Mouse (Mus musculus): ENCODE measurements around the gene Ube2c. TPM values are rescaled to one million over a fixed set of nuclear protein-coding genes. Genes with fewer than 3 reads are reported as not detected.
A peak's percentile ranks its signal among the peaks of the same experiment; 100 is the strongest.

Gene Ube2c
- polyA plus RNA-seq, 1 experiment = 57.7 TPM

- Histone ChIP-seq H3K4me1 (ENCODE audit: control insufficient read depth, insufficient read depth, low read length) (no peaks in the 10 kb centered on the region), H3K27me3 (ENCODE audit: control insufficient read depth, insufficient read depth, low read length) (no peaks in the 10 kb centered on the region), H3K4me3 (ENCODE audit: control insufficient read depth, low read depth, low read length) (no peak overlapping the region), H3K27ac (ENCODE audit: control insufficient read depth, insufficient read depth, low read depth, low read length) (no peak overlapping the region), H3K36me3 (ENCODE audit: control insufficient read depth, insufficient read depth, low read length) (no peaks in the 10 kb centered on the region; the same call in 1 of the 2 replicates)
- TF ChIP-seq POLR2A (IDR thresholded peaks at IDR 0.05; ENCODE audit: control insufficient read depth, low read depth, low read length) (no peak), CTCF (IDR thresholded peaks at IDR 0.05; ENCODE audit: control insufficient read depth, insufficient read depth, insufficient replicate concordance, low read depth, low read length) (no peak)
Measured at GRCm38 (mm10) chr2:164737377-164738090, 32.2 kb upstream of the Ube2c start.

- no peak for TF ChIP-seq POLR2A (IDR thresholded peaks at IDR 0.05; ENCODE audit: control insufficient read depth, low read depth, low read length)
- TF ChIP-seq CTCF (IDR thresholded peaks at IDR 0.05; ENCODE audit: control insufficient read depth, insufficient read depth, insufficient replicate concordance, low read depth, low read length) = no peak
- Histone ChIP-seq H3K36me3 (ENCODE audit: control insufficient read depth, insufficient read depth, low read length) (no peaks in the 10 kb centered on the region; the same call in 1 of the 2 replicates), H3K4me1 (ENCODE audit: control insufficient read depth, insufficient read depth, low read length) (peaks cover 1% of the 10 kb centered on the region), H3K4me3 (ENCODE audit: control insufficient read depth, low read depth, low read length) (no peak overlapping the region), H3K27ac (ENCODE audit: control insufficient read depth, insufficient read depth, low read depth, low read length) (no peak overlapping the region), H3K27me3 (ENCODE audit: control insufficient read depth, insufficient read depth, low read length) (no peaks in the 10 kb centered on the region)
Measured at GRCm38 (mm10) chr2:164739876-164740275, 29.8 kb upstream of the Ube2c start.

GRCm38 (mm10) chr2:164744987-164745386, 24.7 kb upstream of the Ube2c start:
- peak overlapping the region; percentile 97 for H3K4me3 ChIP-seq (ENCODE audit: control insufficient read depth, low read depth, low read length)
- peak overlapping the region; percentile 99 for H3K27ac ChIP-seq (ENCODE audit: control insufficient read depth, insufficient read depth, low read depth, low read length)
- no peaks in the 10 kb centered on the region for H3K27me3 ChIP-seq (ENCODE audit: control insufficient read depth, insufficient read depth, low read length)
- no peak for TF ChIP-seq CTCF (IDR thresholded peaks at IDR 0.05; ENCODE audit: control insufficient read depth, insufficient read depth, insufficient replicate concordance, low read depth, low read length)
- peaks cover 8% of the 10 kb centered on the region for H3K4me1 ChIP-seq (ENCODE audit: control insufficient read depth, insufficient read depth, low read length)
- H3K36me3 ChIP-seq (ENCODE audit: control insufficient read depth, insufficient read depth, low read length) = peaks cover 4% of the 10 kb centered on the region

GRCm38 (mm10) chr2:164745843-164746479, 23.7 kb upstream of the Ube2c start, which contains the start of the genes Wfdc3 and Dnttip1:
Gene Wfdc3 (minus strand): TSS chr2:164745931.
Gene Dnttip1 (plus strand): TSS chr2:164745983.
- TF ChIP-seq CTCF (IDR thresholded peaks at IDR 0.05; ENCODE audit: control insufficient read depth, insufficient read depth, insufficient replicate concordance, low read depth, low read length) (no peak), POLR2A (IDR thresholded peaks at IDR 0.05; ENCODE audit: control insufficient read depth, low read depth, low read length) (peak; percentile 98)
- Histone ChIP-seq H3K36me3 (ENCODE audit: control insufficient read depth, insufficient read depth, low read length) (peaks cover 4% of the 10 kb centered on the region), H3K27ac (ENCODE audit: control insufficient read depth, insufficient read depth, low read depth, low read length) (peak within 1 kb of the TSS; percentile 99), H3K27me3 (ENCODE audit: control insufficient read depth, insufficient read depth, low read length) (no peaks in the 10 kb centered on the region), H3K4me1 (ENCODE audit: control insufficient read depth, insufficient read depth, low read length) (peaks cover 8% of the 10 kb centered on the region), H3K4me3 (ENCODE audit: control insufficient read depth, low read depth, low read length) (peak within 1 kb of the TSS; percentile 97)

- TF ChIP-seq POLR2A (IDR thresholded peaks at IDR 0.05; ENCODE audit: control insufficient read depth, low read depth, low read length) (no peak), CTCF (IDR thresholded peaks at IDR 0.05; ENCODE audit: control insufficient read depth, insufficient read depth, insufficient replicate concordance, low read depth, low read length) (no peak)
- no peaks in the 10 kb centered on the region for H3K27me3 ChIP-seq (ENCODE audit: control insufficient read depth, insufficient read depth, low read length)
- peak overlapping the region; percentile 89 for H3K27ac ChIP-seq (ENCODE audit: control insufficient read depth, insufficient read depth, low read depth, low read length)
- H3K4me3 ChIP-seq (ENCODE audit: control insufficient read depth, low read depth, low read length) = peak overlapping the region; percentile 97
- H3K4me1 ChIP-seq (ENCODE audit: control insufficient read depth, insufficient read depth, low read length) = peaks cover 8% of the 10 kb centered on the region
- H3K36me3 ChIP-seq (ENCODE audit: control insufficient read depth, insufficient read depth, low read length) = peaks cover 4% of the 10 kb centered on the region
Measured at GRCm38 (mm10) chr2:164746693-164747092, 23.0 kb upstream of the Ube2c start.

GRCm38 (mm10) chr2:164748191-164748590, 21.5 kb upstream of the Ube2c start:
- TF ChIP-seq CTCF (IDR thresholded peaks at IDR 0.05; ENCODE audit: control insufficient read depth, insufficient read depth, insufficient replicate concordance, low read depth, low read length) = no peak
- TF ChIP-seq POLR2A (IDR thresholded peaks at IDR 0.05; ENCODE audit: control insufficient read depth, low read depth, low read length) = no peak
- Histone ChIP-seq H3K36me3 (ENCODE audit: control insufficient read depth, insufficient read depth, low read length) (peaks cover 4% of the 10 kb centered on the region), H3K27me3 (ENCODE audit: control insufficient read depth, insufficient read depth, low read length) (no peaks in the 10 kb centered on the region)

GRCm38 (mm10) chr2:164748991-164749390, 20.7 kb upstream of the Ube2c start:
- H3K27me3 ChIP-seq (ENCODE audit: control insufficient read depth, insufficient read depth, low read length) = no peaks in the 10 kb centered on the region
- H3K27ac ChIP-seq (ENCODE audit: control insufficient read depth, insufficient read depth, low read depth, low read length) = no peak overlapping the region
- no peak overlapping the region for H3K4me3 ChIP-seq (ENCODE audit: control insufficient read depth, low read depth, low read length)
- H3K36me3 ChIP-seq (ENCODE audit: control insufficient read depth, insufficient read depth, low read length) = peaks cover 4% of the 10 kb centered on the region
- TF ChIP-seq CTCF (IDR thresholded peaks at IDR 0.05; ENCODE audit: control insufficient read depth, insufficient read depth, insufficient replicate concordance, low read depth, low read length) (no peak), POLR2A (IDR thresholded peaks at IDR 0.05; ENCODE audit: control insufficient read depth, low read depth, low read length) (no peak)
- H3K4me1 ChIP-seq (ENCODE audit: control insufficient read depth, insufficient read depth, low read length) = peaks cover 8% of the 10 kb centered on the region

More at GRCm38 (mm10) chr2:164748191-164748590, 21.5 kb upstream of the Ube2c start:
- Histone ChIP-seq H3K27ac (ENCODE audit: control insufficient read depth, insufficient read depth, low read depth, low read length) (no peak overlapping the region), H3K4me3 (ENCODE audit: control insufficient read depth, low read depth, low read length) (no peak overlapping the region), H3K4me1 (ENCODE audit: control insufficient read depth, insufficient read depth, low read length) (peaks cover 8% of the 10 kb centered on the region)

All from testis, adult 2 months (tissue).